Mouse (Mus musculus): ENCODE data around the gene Map6.

DNA sequence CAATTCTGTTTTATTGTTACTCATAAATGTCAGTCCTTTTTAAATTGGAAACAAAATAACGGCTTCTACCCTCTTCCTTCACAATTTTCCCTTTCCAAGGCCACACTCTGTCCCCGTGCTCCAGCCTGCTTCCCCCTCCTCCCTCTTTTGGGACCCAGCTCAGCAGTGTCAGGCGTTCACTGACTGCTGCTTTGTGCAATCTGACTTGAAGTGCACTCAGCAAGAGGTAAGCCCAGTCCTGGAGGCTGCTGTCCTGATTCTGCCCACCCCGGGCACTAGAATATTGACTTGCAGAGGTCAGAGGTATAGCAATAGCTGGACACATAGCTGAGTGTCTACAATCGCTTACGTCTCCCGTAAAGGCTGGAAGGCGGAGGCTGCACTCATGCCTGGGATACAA is 46.0 kb downstream of the Map6 start:
- TF ChIP-seq CTCF (IDR thresholded peaks at IDR 0.05; ENCODE audit: extremely low read depth, insufficient read depth, insufficient read length, insufficient replicate concordance) (no peak), POLR2A (IDR thresholded peaks at IDR 0.05; ENCODE audit: low read depth, low read length) (no peak)

Data from spleen, adult 2 months (tissue).